Comparison of ENCODE assay signal across 9 mouse cellular contexts in the genomic region with DNA sequence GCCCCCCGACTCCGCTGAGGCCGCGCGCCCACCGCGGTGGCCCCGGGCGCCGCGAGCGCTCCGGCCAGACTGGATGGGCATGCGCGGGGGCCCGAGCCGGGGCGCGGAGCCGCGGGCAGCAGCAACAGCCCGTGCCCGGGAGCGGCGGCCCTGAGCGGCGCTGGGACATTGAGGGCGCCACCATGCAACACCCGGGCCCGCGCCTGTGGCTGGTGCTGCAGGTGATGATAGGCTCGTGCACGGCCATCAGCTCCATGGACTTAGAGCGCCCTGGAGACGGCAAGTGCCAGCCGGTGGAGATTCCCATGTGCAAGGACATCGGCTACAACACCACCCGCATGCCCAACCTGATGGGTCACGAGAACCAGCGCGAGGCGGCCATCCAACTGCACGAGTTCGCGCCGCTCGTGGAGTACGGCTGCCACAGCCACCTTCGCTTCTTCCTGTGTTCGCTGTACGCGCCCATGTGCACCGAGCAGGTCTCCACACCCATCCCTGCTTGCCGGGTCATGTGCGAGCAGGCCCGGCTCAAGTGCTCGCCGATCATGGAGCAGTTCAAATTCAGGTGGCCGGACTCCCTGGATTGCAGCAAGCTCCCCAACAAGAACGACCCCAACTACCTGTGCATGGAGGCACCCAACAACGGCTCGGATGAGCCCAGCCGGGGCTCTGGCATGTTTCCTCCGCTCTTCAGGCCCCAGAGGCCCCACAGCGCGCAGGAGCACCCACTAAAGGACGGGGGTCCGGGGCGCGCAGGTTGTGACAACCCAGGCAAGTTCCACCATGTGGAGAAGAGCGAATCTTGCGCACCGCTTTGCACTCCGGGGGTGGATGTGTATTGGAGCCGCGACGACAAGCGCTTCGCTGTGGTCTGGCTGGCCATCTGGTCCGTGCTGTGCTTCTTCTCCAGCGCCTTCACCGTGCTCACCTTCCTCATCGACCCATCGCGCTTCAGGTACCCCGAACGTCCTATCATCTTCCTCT. TPM values are rescaled to one million over a fixed set of nuclear protein-coding genes. Genes with fewer than 3 reads are reported as not detected.
DNase-seq lines count a peak whose midpoint lies in the region; ATAC-seq and TF ChIP-seq lines count a peak whose summit lies in the region.
"Had no signal": no experiment of that assay in that cellular context is flagged by ENCODE, and none has a peak within 500 bp of the region (broad histone marks: within the 10 kb centered on the region; RNA-seq: fewer than 3 reads in every experiment).

No protein-coding gene starts in this region.

- H3K9me3 ChIP-seq in heart, embryonic 10.5 days, result no peaks in the 10 kb centered on the region
- H3K9me3 ChIP-seq in hindbrain, postnatal 0 days (ENCODE audit: low read length), result no peaks in the 10 kb centered on the region
- no peaks in the 10 kb centered on the region for H3K9me3 ChIP-seq in midbrain, embryonic 11.5 days (ENCODE audit: control insufficient read depth, low read length)

- WGBS in heart, embryonic 10.5 days, result under 1% methylated on average over 86 of the region's 87 CpGs
- under 1% methylated on average over 87 of the region's 87 CpGs for WGBS in hindbrain, postnatal 0 days
- under 1% methylated on average over 86 of the region's 87 CpGs for WGBS in midbrain, embryonic 11.5 days

- peak overlapping the region; percentile 56 for H3K9ac ChIP-seq in hindbrain, postnatal 0 days (replicated peaks; ENCODE audit: low read length)
- H3K9ac ChIP-seq in midbrain, embryonic 11.5 days (ENCODE audit: low read length), result peak overlapping the region; percentile 95

- H3K36me3 ChIP-seq in heart, embryonic 10.5 days, result no peaks in the 10 kb centered on the region
- no peaks in the 10 kb centered on the region for H3K36me3 ChIP-seq in hindbrain, postnatal 0 days (ENCODE audit: insufficient read depth, low read length)
- no peaks in the 10 kb centered on the region for H3K36me3 ChIP-seq in midbrain, embryonic 11.5 days (ENCODE audit: control insufficient read depth, insufficient read depth, low read length)

- peak overlapping the region; percentile 79 for H3K4me3 ChIP-seq in heart, embryonic 10.5 days
- peak overlapping the region; percentile 61 for H3K4me3 ChIP-seq in hindbrain, postnatal 0 days (ENCODE audit: low read length)
- peak overlapping the region; percentile 86 for H3K4me3 ChIP-seq in midbrain, embryonic 11.5 days (ENCODE audit: low read depth, low read length)

- peak overlapping the region; percentile 93 for H3K4me2 ChIP-seq in hindbrain, postnatal 0 days (ENCODE audit: low read depth, low read length)
- H3K4me2 ChIP-seq in midbrain, embryonic 11.5 days, result peak overlapping the region; percentile 69

- peak overlapping the region; percentile 81 for H3K27ac ChIP-seq in heart, embryonic 10.5 days
- H3K27ac ChIP-seq in hindbrain, postnatal 0 days, result peak overlapping the region; percentile 72
- peak overlapping the region; percentile 98 for H3K27ac ChIP-seq in midbrain, embryonic 11.5 days (ENCODE audit: low read depth, low read length)

- peak; percentile 33; the same call in 1 of the 2 replicates for ATAC-seq in hindbrain, postnatal 0 days
- ATAC-seq in midbrain, embryonic 11.5 days (ENCODE audit: low FRiP score), result peak; percentile 19

- peaks cover 40% of the 10 kb centered on the region for H3K4me1 ChIP-seq in heart, embryonic 10.5 days
- H3K4me1 ChIP-seq in hindbrain, postnatal 0 days (ENCODE audit: insufficient read depth, low read length), result peaks cover 18% of the 10 kb centered on the region
- H3K4me1 ChIP-seq in midbrain, embryonic 11.5 days (ENCODE audit: control insufficient read depth, insufficient read depth, low read length), result peaks cover 33% of the 10 kb centered on the region

- no peak for TF ChIP-seq CTCF in hindbrain, postnatal 0 days (IDR thresholded peaks at IDR 0.05; ENCODE audit: low read depth)

- H3K27me3 ChIP-seq in heart, embryonic 10.5 days (ENCODE audit: insufficient read depth, poor library complexity, severe bottlenecking), result peaks cover 91% of the 10 kb centered on the region
- no peaks in the 10 kb centered on the region; the same call in 1 of the 2 replicates for H3K27me3 ChIP-seq in hindbrain, postnatal 0 days (ENCODE audit: insufficient read depth, low read length)
- peaks cover 3% of the 10 kb centered on the region; the same call in 1 of the 2 replicates for H3K27me3 ChIP-seq in midbrain, embryonic 11.5 days (ENCODE audit: control insufficient read depth, insufficient read depth, low read length)

- DNase-seq in heart, embryonic 10.5 days (ENCODE audit: low spot score), result no peak
- no peak for DNase-seq in heart, adult 18-20 months
- peak; percentile 55 to 65 for DNase-seq in urinary bladder, adult 18-20 months (ENCODE audit: low spot score in 2 of 2)
- no peak for DNase-seq in urinary bladder, postnatal 10 days (ENCODE audit: low spot score)
- DNase-seq in hindbrain, postnatal 0 days (ENCODE audit: low spot score), result no peak
- DNase-seq in midbrain, embryonic 11.5 days (ENCODE audit: low spot score, missing footprints), result peak; percentile 95
- DNase-seq in spleen, adult 12 weeks (ENCODE audit: low spot score), result no peak
- DNase-seq in spleen, adult 18-20 months, result no peak

RNA-seq across cellular contexts. Expression of a gene that starts 0.7 kb away (rescaled TPM):
- polyA plus RNA-seq in heart, embryonic 10.5 days (2016; fragmentation: Nextera tagmentation; extraction: Ambion mirVana), result 0.58 and 1.0 TPM in 2 replicates
- total RNA-seq in heart, adult 18-20 months (2021), result under 1 TPM in 1 of 2 experiments, not detected in 1; 0.23 TPM
- total RNA-seq in hindbrain, postnatal 0 days (2014; rRNA removed), result 22.1 TPM in 2 replicates
- 2.7 and 3.6 TPM in 2 replicates for polyA plus RNA-seq in hindbrain, postnatal 0 days (2015; fragmentation: Nextera tagmentation; extraction: Ambion mirVana)
- 22.4 and 25.6 TPM in 2 replicates for polyA plus RNA-seq in midbrain, embryonic 11.5 days (2014; fragmentation: Nextera tagmentation; extraction: Ambion mirVana)
- total RNA-seq: hematopoietic stem cell, adult 5-6 weeks had no signal

Comparison
In these comparisons a context has a peak if more than half of its experiments do, and no peak if none do; other contexts are left out.
1. DNase-seq: peak in urinary bladder, adult 18-20 months (2 of 2) and midbrain, embryonic 11.5 days (single experiment); none in heart, embryonic 10.5 days (single experiment), heart, adult 18-20 months (0 of 2), urinary bladder, postnatal 10 days (single experiment), hindbrain, postnatal 0 days (single experiment), spleen, adult 12 weeks (single experiment) and spleen, adult 18-20 months (0 of 2).
2. Peak in every context shown above with its lines, with median percentiles within 50 percentile points of each other: H3K27ac ChIP-seq and H3K4me3 ChIP-seq.